Mouse (Mus musculus) C2C12 (cell line): ENCODE measurements around the gene Mmd.

Experiments used
- CTCF ChIP-seq: IDR thresholded peaks from one replicate; pipeline ENCODE4 v1.5.1; 2011; ENCODE audit not compliant: control insufficient read depth, insufficient read depth, insufficient read length
- MYOG ChIP-seq: IDR thresholded peaks from one replicate; pipeline ENCODE4 v1.6.1; 2011; ENCODE audit not compliant: control insufficient read depth, insufficient read length; ENCODE audit errors: extremely low read depth
- USF1 ChIP-seq: IDR thresholded peaks from one replicate; pipeline ENCODE4 v1.6.1; 2011; ENCODE audit warnings: low read depth, mild to moderate bottlenecking, control low read depth, moderate library complexity

DNA sequence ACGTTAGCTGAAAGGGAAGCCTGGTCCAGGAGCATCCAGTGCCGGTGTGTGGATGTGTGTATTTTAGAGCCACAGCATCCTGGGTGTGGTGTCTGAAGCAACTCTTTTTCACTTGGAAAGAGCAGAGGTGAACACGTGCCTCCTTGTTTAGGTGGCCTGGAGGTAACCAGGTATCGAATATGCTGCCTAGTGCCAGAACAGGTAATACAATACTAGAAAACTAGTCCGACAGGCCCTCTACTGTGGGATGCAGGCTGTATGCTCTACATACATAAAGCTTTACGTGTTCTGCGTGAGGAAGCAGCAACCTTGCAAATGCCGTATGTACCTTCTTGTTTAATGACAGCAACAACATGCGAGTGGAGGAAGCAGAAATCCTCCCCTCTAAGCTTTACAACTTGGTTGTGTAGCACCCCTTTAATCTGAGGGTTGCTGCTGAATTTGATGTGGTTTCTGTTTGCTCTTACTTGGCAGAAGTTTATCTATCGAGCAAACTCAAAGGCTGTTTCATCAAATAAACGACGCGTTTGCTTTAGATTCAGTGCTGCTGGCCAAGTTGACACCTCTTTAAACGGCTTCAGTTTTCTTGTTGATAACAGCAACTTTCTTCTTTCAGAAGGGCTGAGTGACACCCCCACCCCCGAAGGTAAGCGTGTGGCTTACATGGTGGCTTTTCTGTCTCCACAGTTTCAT, 7.7 kb downstream of the Mmd start:
- TF ChIP-seq CTCF (no peak), MYOG (no peak), USF1 (no peak)
